Mouse (Mus musculus): Measurements from ENCODE around the gene Ogfr. TPM values are rescaled to one million over a fixed set of nuclear protein-coding genes. Genes with fewer than 3 reads are reported as not detected.

Ogfr gene
- 54.2 and 56.1 TPM in 2 replicates for polyA plus RNA-seq (2012; rRNA removed)

DNA sequence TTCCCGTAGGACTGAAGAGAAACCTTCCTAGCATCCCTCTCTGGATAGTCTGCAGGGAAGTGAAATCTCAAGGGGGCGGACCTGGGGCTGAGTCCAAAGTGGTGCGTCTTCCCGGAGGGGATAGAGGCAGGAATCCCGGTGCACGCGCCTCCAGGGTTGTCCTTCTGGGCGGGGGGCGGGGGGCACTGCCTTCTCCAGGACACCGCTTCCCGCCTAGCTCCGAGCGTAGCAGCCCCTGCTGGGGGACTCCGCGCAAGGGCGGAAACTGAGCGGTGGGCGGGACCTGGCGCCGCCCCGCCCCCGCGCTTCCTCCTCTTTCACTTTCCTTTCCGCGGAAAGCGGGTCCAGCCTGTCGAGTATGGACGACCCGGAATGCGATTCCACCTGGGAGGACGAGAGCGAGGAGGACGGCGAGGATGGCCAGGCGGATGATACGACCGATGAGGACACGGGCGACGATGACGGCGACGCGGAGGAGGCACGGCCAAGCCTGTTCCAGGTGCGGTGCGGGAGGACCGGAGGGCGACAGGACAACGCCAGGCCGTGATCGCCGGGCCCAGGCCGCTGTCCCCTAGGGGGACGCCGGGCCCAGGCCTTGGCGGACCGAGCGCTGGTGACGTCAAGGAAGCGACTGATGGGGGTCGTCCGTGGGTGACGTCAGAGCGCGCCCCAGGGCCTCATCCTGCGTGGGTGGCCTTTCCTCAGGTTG is at the start of gene Ogfr:
TSS of gene Ogfr (plus strand) at position 123 of the 709 bp plus-strand sequence.
- no peaks in the 10 kb centered on the region for H3K27me3 ChIP-seq (ENCODE audit: control insufficient read depth, insufficient read depth, low read length)
- peak within 1 kb of the TSS; percentile 79 for H3K27ac ChIP-seq (ENCODE audit: insufficient read depth, low read length)
- H3K4me3 ChIP-seq (replicated peaks; ENCODE audit: insufficient read depth, low read depth, low read length) = peak within 1 kb of the TSS; percentile 83
- peaks cover 3% of the 10 kb centered on the region; the same call in 1 of the 2 replicates for H3K4me1 ChIP-seq (ENCODE audit: control insufficient read depth, insufficient read depth, low read length)
- TF ChIP-seq CTCF (IDR thresholded peaks at IDR 0.05; ENCODE audit: borderline replicate concordance, insufficient read depth, low read depth, low read length) = no peak
- peak; percentile 78 for TF ChIP-seq POLR2A (IDR thresholded peaks at IDR 0.05; ENCODE audit: borderline replicate concordance, insufficient read depth, low read length)
- DNase-seq = peak; percentile 79 to 85
- under 1% methylated on average over 67 of the region's 67 CpGs for WGBS

DNA sequence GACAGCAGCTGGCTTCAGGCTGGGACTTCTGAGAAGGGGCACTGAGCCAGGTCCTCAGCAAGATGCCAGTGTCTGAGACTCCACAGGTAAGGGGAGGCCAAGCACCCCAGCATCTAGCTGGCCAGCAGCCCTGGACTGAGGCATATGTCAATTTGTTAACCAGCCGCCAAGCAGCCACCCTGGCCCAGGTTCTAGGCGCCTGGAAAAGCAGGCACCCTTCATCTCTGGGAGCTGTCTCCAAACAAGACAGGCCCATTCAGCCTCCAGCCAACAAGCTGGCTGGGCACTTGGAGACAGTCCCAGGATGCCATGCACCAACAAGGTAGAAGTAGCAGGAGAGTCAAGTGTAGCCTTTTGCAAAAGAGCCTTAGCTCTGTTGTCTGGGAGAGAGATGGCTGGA is 45.4 kb upstream of the Ogfr start:
- no peak overlapping the region for H3K4me3 ChIP-seq (replicated peaks; ENCODE audit: insufficient read depth, low read depth, low read length)
- WGBS = 21% methylated on average over 2 of the region's 2 CpGs
- no peak overlapping the region for H3K27ac ChIP-seq (ENCODE audit: insufficient read depth, low read length)
- TF ChIP-seq POLR2A (IDR thresholded peaks at IDR 0.05; ENCODE audit: borderline replicate concordance, insufficient read depth, low read length) = no peak
- no peak for TF ChIP-seq CTCF (IDR thresholded peaks at IDR 0.05; ENCODE audit: borderline replicate concordance, insufficient read depth, low read depth, low read length)
- DNase-seq = no peak
- no peaks in the 10 kb centered on the region for H3K4me1 ChIP-seq (ENCODE audit: control insufficient read depth, insufficient read depth, low read length)
- H3K27me3 ChIP-seq (ENCODE audit: control insufficient read depth, insufficient read depth, low read length) = no peaks in the 10 kb centered on the region

DNA sequence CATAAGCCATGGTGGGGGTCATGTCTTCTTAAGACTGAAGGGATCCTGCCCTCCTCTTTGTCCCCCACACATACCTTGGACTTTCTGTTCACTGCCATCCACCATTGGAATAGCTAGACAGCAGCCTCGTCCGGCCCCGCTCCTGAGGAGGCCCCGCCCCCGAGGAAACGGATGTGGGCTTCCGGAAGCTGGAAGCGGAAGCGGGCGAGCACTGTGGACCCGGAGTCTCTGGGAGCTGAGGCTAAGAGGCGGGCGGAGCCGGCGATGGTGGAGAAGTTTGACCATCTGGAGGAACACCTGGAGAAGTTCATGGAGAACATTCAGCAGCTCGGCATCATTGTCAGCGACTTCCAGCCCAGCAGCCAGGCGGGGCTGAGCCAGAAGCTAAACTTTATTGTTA is 44.0 kb upstream of the Ogfr start:
- DNase-seq = no peak
- no peaks in the 10 kb centered on the region for H3K4me1 ChIP-seq (ENCODE audit: control insufficient read depth, insufficient read depth, low read length)
- TF ChIP-seq CTCF (IDR thresholded peaks at IDR 0.05; ENCODE audit: borderline replicate concordance, insufficient read depth, low read depth, low read length) = no peak
- TF ChIP-seq POLR2A (IDR thresholded peaks at IDR 0.05; ENCODE audit: borderline replicate concordance, insufficient read depth, low read length) = no peak
- WGBS = 83% methylated on average over 18 of the region's 18 CpGs
- no peaks in the 10 kb centered on the region for H3K27me3 ChIP-seq (ENCODE audit: control insufficient read depth, insufficient read depth, low read length)
- H3K27ac ChIP-seq (ENCODE audit: insufficient read depth, low read length) = no peak overlapping the region
- H3K4me3 ChIP-seq (replicated peaks; ENCODE audit: insufficient read depth, low read depth, low read length) = no peak overlapping the region

DNA sequence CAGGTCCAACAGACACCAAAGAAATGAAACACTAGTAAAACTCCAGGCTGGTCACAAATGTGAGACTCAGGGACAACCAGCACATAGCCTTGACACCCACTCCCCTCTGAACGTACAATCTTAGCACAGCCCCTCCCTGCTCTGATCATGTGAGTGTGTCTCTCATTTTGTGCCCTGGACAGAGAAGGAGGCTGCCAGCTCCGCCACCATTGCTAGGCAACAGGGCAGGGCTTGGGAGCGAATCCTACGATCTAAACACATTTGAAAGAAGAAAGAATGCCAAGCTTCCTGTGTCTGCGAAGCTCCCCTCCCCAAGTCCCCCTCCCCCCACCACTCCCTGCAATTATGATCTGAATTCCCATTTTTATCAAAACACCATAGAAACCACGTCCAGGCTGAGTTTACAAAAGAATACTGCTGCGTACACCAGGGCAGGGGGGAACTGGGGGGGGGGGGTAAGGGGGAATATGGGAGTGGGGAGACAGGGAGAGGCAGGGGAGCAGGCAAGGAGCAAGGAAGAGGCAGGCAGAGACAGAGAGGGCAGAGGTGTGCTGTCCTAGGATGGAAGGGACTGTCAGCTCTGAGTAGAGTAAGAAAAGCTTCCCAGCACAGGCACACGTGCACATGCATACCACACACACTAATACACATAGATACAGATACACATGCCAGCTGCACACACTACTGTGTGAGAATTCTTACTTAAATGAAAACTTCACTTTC is 41.5 kb upstream of the Ogfr start:
- 21% methylated on average over 8 of the region's 8 CpGs for WGBS
- H3K27ac ChIP-seq (ENCODE audit: insufficient read depth, low read length) = no peak overlapping the region
- H3K4me1 ChIP-seq (ENCODE audit: control insufficient read depth, insufficient read depth, low read length) = no peaks in the 10 kb centered on the region
- H3K27me3 ChIP-seq (ENCODE audit: control insufficient read depth, insufficient read depth, low read length) = no peaks in the 10 kb centered on the region
- TF ChIP-seq CTCF (IDR thresholded peaks at IDR 0.05; ENCODE audit: borderline replicate concordance, insufficient read depth, low read depth, low read length) = no peak
- TF ChIP-seq POLR2A (IDR thresholded peaks at IDR 0.05; ENCODE audit: borderline replicate concordance, insufficient read depth, low read length) = no peak
- no peak for DNase-seq
- H3K4me3 ChIP-seq (replicated peaks; ENCODE audit: insufficient read depth, low read depth, low read length) = no peak overlapping the region

DNA sequence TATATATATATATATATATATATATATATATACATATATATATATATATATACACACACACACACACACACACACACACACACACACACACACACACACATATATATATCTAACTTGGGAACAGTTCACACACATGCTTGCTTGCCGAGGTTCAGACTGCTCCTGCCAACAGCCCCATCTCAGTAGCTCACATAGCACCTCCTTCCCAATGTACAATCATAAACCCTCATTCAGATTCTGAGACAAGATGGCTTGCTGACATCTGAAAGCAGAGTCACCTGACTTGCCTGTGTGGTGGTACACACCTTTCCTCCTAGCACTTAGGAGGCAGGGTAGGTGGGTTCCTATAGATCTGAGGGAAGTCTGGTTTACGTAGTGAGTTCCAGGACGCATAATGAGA is 36.7 kb upstream of the Ogfr start:
- TF ChIP-seq CTCF (IDR thresholded peaks at IDR 0.05; ENCODE audit: borderline replicate concordance, insufficient read depth, low read depth, low read length) (no peak), POLR2A (IDR thresholded peaks at IDR 0.05; ENCODE audit: borderline replicate concordance, insufficient read depth, low read length) (no peak)
- 79% methylated on average over 3 of the region's 3 CpGs for WGBS
- Histone ChIP-seq H3K27ac (ENCODE audit: insufficient read depth, low read length) (no peak overlapping the region), H3K27me3 (ENCODE audit: control insufficient read depth, insufficient read depth, low read length) (no peaks in the 10 kb centered on the region), H3K4me3 (replicated peaks; ENCODE audit: insufficient read depth, low read depth, low read length) (no peak overlapping the region), H3K4me1 (ENCODE audit: control insufficient read depth, insufficient read depth, low read length) (no peaks in the 10 kb centered on the region)
- DNase-seq = no peak

DNA sequence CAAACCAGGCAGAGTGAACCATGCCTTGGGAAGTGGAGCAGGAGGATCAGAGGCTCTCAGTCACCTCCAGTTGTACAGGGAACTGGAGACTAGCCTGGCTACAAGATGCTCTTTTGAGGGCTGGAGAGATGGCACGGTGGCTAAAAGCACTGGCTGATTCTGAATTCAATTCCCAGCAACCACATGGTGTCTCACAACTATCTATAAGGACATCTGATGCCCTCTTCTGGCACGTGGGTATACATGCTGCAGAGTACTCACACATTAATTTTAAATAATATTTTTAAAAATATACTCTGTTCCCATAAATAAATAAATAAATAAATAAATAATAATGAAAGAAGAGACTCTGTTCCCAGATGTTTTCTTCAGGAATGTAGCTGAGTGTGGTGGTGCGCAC is 33.8 kb upstream of the Ogfr start:
- Histone ChIP-seq H3K4me1 (ENCODE audit: control insufficient read depth, insufficient read depth, low read length) (no peaks in the 10 kb centered on the region), H3K27ac (ENCODE audit: insufficient read depth, low read length) (no peak overlapping the region), H3K27me3 (ENCODE audit: control insufficient read depth, insufficient read depth, low read length) (no peaks in the 10 kb centered on the region), H3K4me3 (replicated peaks; ENCODE audit: insufficient read depth, low read depth, low read length) (no peak overlapping the region)
- no peak for TF ChIP-seq CTCF (IDR thresholded peaks at IDR 0.05; ENCODE audit: borderline replicate concordance, insufficient read depth, low read depth, low read length)
- no peak for TF ChIP-seq POLR2A (IDR thresholded peaks at IDR 0.05; ENCODE audit: borderline replicate concordance, insufficient read depth, low read length)
- WGBS = 44% methylated on average over 3 of the region's 3 CpGs
- no peak for DNase-seq

DNA sequence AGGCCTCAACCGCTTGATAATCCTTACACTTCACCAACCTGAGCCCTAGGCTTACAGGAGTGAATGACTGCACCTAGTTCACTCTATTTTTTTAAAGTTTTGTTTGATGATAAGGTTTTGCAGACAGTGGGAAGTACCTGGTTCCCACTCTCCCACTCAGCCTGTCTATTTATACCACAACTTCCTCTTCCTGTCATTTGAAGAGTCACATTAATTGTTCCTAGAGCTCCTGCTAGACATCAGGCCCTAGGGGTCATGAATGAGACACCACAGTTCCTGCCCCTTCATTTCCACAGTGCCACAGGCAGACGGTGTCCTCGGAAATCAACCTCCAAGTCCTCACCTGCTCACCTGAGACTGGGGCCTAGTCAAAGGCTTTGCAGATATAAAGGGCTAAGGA is 32.6 kb upstream of the Ogfr start:
- TF ChIP-seq POLR2A (IDR thresholded peaks at IDR 0.05; ENCODE audit: borderline replicate concordance, insufficient read depth, low read length) (no peak), CTCF (IDR thresholded peaks at IDR 0.05; ENCODE audit: borderline replicate concordance, insufficient read depth, low read depth, low read length) (no peak)
- 85% methylated on average over 3 of the region's 3 CpGs for WGBS

DNA sequence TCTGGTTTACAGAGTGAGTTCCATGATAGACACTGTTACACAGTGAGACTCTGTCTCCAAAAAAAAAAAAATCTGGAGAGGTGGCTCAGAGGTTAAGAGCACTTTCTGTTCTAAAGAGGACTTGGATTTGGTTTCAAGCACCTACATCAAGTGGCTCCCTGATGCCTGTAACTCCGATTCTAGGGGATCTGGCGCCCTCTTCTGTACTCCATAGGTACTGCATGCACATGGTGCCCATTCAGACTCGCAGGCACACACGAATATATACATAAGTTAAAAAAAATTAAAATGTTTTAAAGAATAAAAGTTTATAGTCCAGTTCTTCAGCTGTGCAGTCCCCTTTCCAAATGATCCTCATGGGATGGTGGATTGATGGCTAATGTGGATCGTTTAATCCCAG is 28.8 kb upstream of the Ogfr start:
- no peaks in the 10 kb centered on the region for H3K4me1 ChIP-seq (ENCODE audit: control insufficient read depth, insufficient read depth, low read length)
- H3K4me3 ChIP-seq (replicated peaks; ENCODE audit: insufficient read depth, low read depth, low read length) = no peak overlapping the region
- no peak for DNase-seq
- H3K27me3 ChIP-seq (ENCODE audit: control insufficient read depth, insufficient read depth, low read length) = no peaks in the 10 kb centered on the region
- TF ChIP-seq POLR2A (IDR thresholded peaks at IDR 0.05; ENCODE audit: borderline replicate concordance, insufficient read depth, low read length) (no peak), CTCF (IDR thresholded peaks at IDR 0.05; ENCODE audit: borderline replicate concordance, insufficient read depth, low read depth, low read length) (peak; percentile 17; the same call in 1 of the 2 replicates)
- WGBS = 49% methylated on average over 5 of the region's 5 CpGs
- no peak overlapping the region for H3K27ac ChIP-seq (ENCODE audit: insufficient read depth, low read length)

More for the DNA sequence above, 32.6 kb upstream of the Ogfr start:
- no peaks in the 10 kb centered on the region for H3K27me3 ChIP-seq (ENCODE audit: control insufficient read depth, insufficient read depth, low read length)
- no peak for DNase-seq
- no peak overlapping the region for H3K4me3 ChIP-seq (replicated peaks; ENCODE audit: insufficient read depth, low read depth, low read length)
- no peaks in the 10 kb centered on the region for H3K4me1 ChIP-seq (ENCODE audit: control insufficient read depth, insufficient read depth, low read length)
- no peak overlapping the region for H3K27ac ChIP-seq (ENCODE audit: insufficient read depth, low read length)
